Mouse (Mus musculus): ENCODE measurements at regions not wholly inside any gene's neighbourhood (a gene's known extent, or its start where the extent isn't known, plus 50 kb on each side); places are given as distances from the start of the nearest gene placed in this dataset.

- Histone ChIP-seq H3K4me2 (replicated peaks) (no peak overlapping the region), H3K9ac (no peak overlapping the region), H3K9me3 (no peaks in the 10 kb centered on the region), H3K4me3 (replicated peaks) (no peak overlapping the region), H3K36me3 (no peaks in the 10 kb centered on the region), H3K27me3 (replicated peaks) (no peaks in the 10 kb centered on the region), H3K4me1 (replicated peaks) (no peaks in the 10 kb centered on the region), H3K27ac (no peak overlapping the region)
- no peak for ATAC-seq
- 66% methylated on average over 10 of the region's 10 CpGs for WGBS
These were observed 494.8 kb downstream of the Prim2 start for GRCm38 (mm10) chr1:33174646-33175435.

- WGBS: 57% methylated on average over 7 of the region's 7 CpGs
These were observed 532.6 kb downstream of the Prim2 start for GRCm38 (mm10) chr1:33136991-33137390.

GRCm38 (mm10) chr1:33130351-33130750 lies 539.2 kb downstream of the Prim2 start:
- no peaks in the 10 kb centered on the region for H3K27me3 ChIP-seq (replicated peaks)
- no peaks in the 10 kb centered on the region for H3K4me1 ChIP-seq (replicated peaks)
- H3K36me3 ChIP-seq: no peaks in the 10 kb centered on the region
- no peaks in the 10 kb centered on the region for H3K9me3 ChIP-seq
- H3K4me3 ChIP-seq (replicated peaks): no peak overlapping the region
- no peak overlapping the region for H3K4me2 ChIP-seq (replicated peaks)
- no peak overlapping the region for H3K9ac ChIP-seq
- WGBS: 93% methylated on average over 1 of the region's 1 CpGs
- H3K27ac ChIP-seq: no peak overlapping the region
- no peak for ATAC-seq

More at GRCm38 (mm10) chr1:33136991-33137390, 532.6 kb downstream of the Prim2 start:
- Histone ChIP-seq H3K36me3 (no peaks in the 10 kb centered on the region), H3K4me3 (replicated peaks) (no peak overlapping the region), H3K4me1 (replicated peaks) (no peaks in the 10 kb centered on the region), H3K27ac (no peak overlapping the region), H3K4me2 (replicated peaks) (no peak overlapping the region), H3K27me3 (replicated peaks) (no peaks in the 10 kb centered on the region), H3K9me3 (no peaks in the 10 kb centered on the region), H3K9ac (no peak overlapping the region)
- no peak for ATAC-seq

- no peak overlapping the region for H3K9ac ChIP-seq
- H3K36me3 ChIP-seq: no peaks in the 10 kb centered on the region
- no peak overlapping the region for H3K4me3 ChIP-seq (replicated peaks)
- no peak overlapping the region for H3K27ac ChIP-seq
- no peak overlapping the region for H3K4me2 ChIP-seq (replicated peaks)
- H3K9me3 ChIP-seq: no peaks in the 10 kb centered on the region
- ATAC-seq: no peak
- no peaks in the 10 kb centered on the region for H3K4me1 ChIP-seq (replicated peaks)
- H3K27me3 ChIP-seq (replicated peaks): no peaks in the 10 kb centered on the region
- 89% methylated on average over 7 of the region's 7 CpGs for WGBS
These were observed 544.5 kb downstream of the Prim2 start for GRCm38 (mm10) chr1:33125062-33125461.

GRCm38 (mm10) chr1:33106286-33106685 lies 559.2 kb upstream of the Gm5415 start:
- no peaks in the 10 kb centered on the region for H3K27me3 ChIP-seq (replicated peaks)
- H3K4me3 ChIP-seq (replicated peaks): no peak overlapping the region
- H3K36me3 ChIP-seq: no peaks in the 10 kb centered on the region
- H3K4me2 ChIP-seq (replicated peaks): no peak overlapping the region
- H3K9ac ChIP-seq: no peak overlapping the region
- no peaks in the 10 kb centered on the region for H3K9me3 ChIP-seq
- WGBS: 84% methylated on average over 5 of the region's 5 CpGs
- H3K27ac ChIP-seq: no peak overlapping the region
- H3K4me1 ChIP-seq (replicated peaks): no peaks in the 10 kb centered on the region
- ATAC-seq: no peak

- Histone ChIP-seq H3K9ac (no peak overlapping the region), H3K27ac (no peak overlapping the region), H3K9me3 (no peaks in the 10 kb centered on the region), H3K4me1 (replicated peaks) (no peaks in the 10 kb centered on the region), H3K4me2 (replicated peaks) (no peak overlapping the region), H3K36me3 (no peaks in the 10 kb centered on the region), H3K4me3 (replicated peaks) (no peak overlapping the region), H3K27me3 (replicated peaks) (no peaks in the 10 kb centered on the region)
- ATAC-seq: no peak
- 92% methylated on average over 1 of the region's 1 CpGs for WGBS
These were observed 557.2 kb upstream of the Gm5415 start for GRCm38 (mm10) chr1:33104296-33104695.

- no peaks in the 10 kb centered on the region for H3K27me3 ChIP-seq (replicated peaks)
- ATAC-seq: no peak
- H3K4me3 ChIP-seq (replicated peaks): no peak overlapping the region
- H3K27ac ChIP-seq: no peak overlapping the region
- no peak overlapping the region for H3K9ac ChIP-seq
- no peaks in the 10 kb centered on the region for H3K36me3 ChIP-seq
- no peak overlapping the region for H3K4me2 ChIP-seq (replicated peaks)
- H3K4me1 ChIP-seq (replicated peaks): no peaks in the 10 kb centered on the region
- H3K9me3 ChIP-seq: no peaks in the 10 kb centered on the region
- 60% methylated on average over 3 of the region's 3 CpGs for WGBS
These were observed 551.0 kb upstream of the Gm5415 start for GRCm38 (mm10) chr1:33098062-33098461.

GRCm38 (mm10) chr1:33096851-33097250 lies 549.8 kb upstream of the Gm5415 start:
- Histone ChIP-seq H3K9ac (no peak overlapping the region), H3K4me3 (replicated peaks) (no peak overlapping the region), H3K27ac (no peak overlapping the region), H3K9me3 (no peaks in the 10 kb centered on the region), H3K36me3 (no peaks in the 10 kb centered on the region), H3K4me1 (replicated peaks) (no peaks in the 10 kb centered on the region), H3K27me3 (replicated peaks) (no peaks in the 10 kb centered on the region), H3K4me2 (replicated peaks) (no peak overlapping the region)
- ATAC-seq: no peak
- WGBS: 86% methylated on average over 1 of the region's 1 CpGs

- ATAC-seq: no peak
- Histone ChIP-seq H3K27me3 (replicated peaks) (no peaks in the 10 kb centered on the region), H3K4me3 (replicated peaks) (no peak overlapping the region), H3K9me3 (no peaks in the 10 kb centered on the region), H3K4me1 (replicated peaks) (no peaks in the 10 kb centered on the region), H3K27ac (no peak overlapping the region), H3K36me3 (no peaks in the 10 kb centered on the region), H3K4me2 (replicated peaks) (no peak overlapping the region), H3K9ac (no peak overlapping the region)
- WGBS: 95% methylated on average over 1 of the region's 1 CpGs
These were observed 527.5 kb upstream of the Gm5415 start for GRCm38 (mm10) chr1:33074551-33074950.

- WGBS: 72% methylated on average over 2 of the region's 2 CpGs
- no peaks in the 10 kb centered on the region for H3K9me3 ChIP-seq
- no peaks in the 10 kb centered on the region for H3K4me1 ChIP-seq (replicated peaks)
These were observed 510.9 kb upstream of the Gm5415 start for GRCm38 (mm10) chr1:33058010-33058409.

GRCm38 (mm10) chr1:33044388-33044787 lies 497.3 kb upstream of the Gm5415 start:
- Histone ChIP-seq H3K9me3 (no peaks in the 10 kb centered on the region), H3K9ac (no peak overlapping the region), H3K27ac (no peak overlapping the region), H3K4me1 (replicated peaks) (no peaks in the 10 kb centered on the region), H3K4me3 (replicated peaks) (no peak overlapping the region), H3K27me3 (replicated peaks) (no peaks in the 10 kb centered on the region), H3K4me2 (replicated peaks) (no peak overlapping the region), H3K36me3 (no peaks in the 10 kb centered on the region)
- WGBS: 87% methylated on average over 2 of the region's 2 CpGs
- no peak for ATAC-seq

More at GRCm38 (mm10) chr1:33058010-33058409, 510.9 kb upstream of the Gm5415 start:
- no peak overlapping the region for H3K27ac ChIP-seq
- H3K27me3 ChIP-seq (replicated peaks): no peaks in the 10 kb centered on the region
- ATAC-seq: no peak
- no peak overlapping the region for H3K4me2 ChIP-seq (replicated peaks)
- no peak overlapping the region for H3K9ac ChIP-seq
- no peak overlapping the region for H3K4me3 ChIP-seq (replicated peaks)
- H3K36me3 ChIP-seq: no peaks in the 10 kb centered on the region

- no peak overlapping the region for H3K9ac ChIP-seq
- ATAC-seq: no peak
These were observed 495.3 kb upstream of the Gm5415 start for GRCm38 (mm10) chr1:33042424-33042823.

GRCm38 (mm10) chr1:33040740-33041139 lies 493.6 kb upstream of the Gm5415 start:
- ATAC-seq: no peak
- Histone ChIP-seq H3K9ac (no peak overlapping the region), H3K4me1 (replicated peaks) (no peaks in the 10 kb centered on the region), H3K27me3 (replicated peaks) (no peaks in the 10 kb centered on the region), H3K9me3 (no peaks in the 10 kb centered on the region), H3K36me3 (no peaks in the 10 kb centered on the region), H3K4me2 (replicated peaks) (no peak overlapping the region), H3K27ac (no peak overlapping the region), H3K4me3 (replicated peaks) (no peak overlapping the region)
- 78% methylated on average over 4 of the region's 4 CpGs for WGBS

More at GRCm38 (mm10) chr1:33042424-33042823, 495.3 kb upstream of the Gm5415 start:
- H3K27ac ChIP-seq: no peak overlapping the region
- no peak overlapping the region for H3K4me2 ChIP-seq (replicated peaks)
- no peaks in the 10 kb centered on the region for H3K27me3 ChIP-seq (replicated peaks)
- H3K4me3 ChIP-seq (replicated peaks): no peak overlapping the region
- no peaks in the 10 kb centered on the region for H3K36me3 ChIP-seq
- H3K9me3 ChIP-seq: no peaks in the 10 kb centered on the region
- H3K4me1 ChIP-seq (replicated peaks): no peaks in the 10 kb centered on the region
- WGBS: 16% methylated on average over 2 of the region's 2 CpGs

Data from intestine, embryonic 15.5 days (tissue).